Mouse (Mus musculus) liver, embryonic 14.5 days (tissue): ENCODE measurements around the gene Nfatc2. TPM values are rescaled to one million over a fixed set of nuclear protein-coding genes. Genes with fewer than 3 reads are reported as not detected.

ENCODE experiments used
- ATAC-seq: fragments of 200-750 bp; cut with Nextera tagmentation; 2 replicates; pipeline ENCODE4 v1.8.0; 2017; ENCODE audit warnings: moderate number of reproducible peaks, mild to moderate bottlenecking, moderate library complexity; ENCODE audit not compliant: insufficient read depth
- DNase-seq, 3 experiments: peaks; one replicate each; pipeline ENCODE4 v3.0.0-alpha.2; 2012 to 2013; ENCODE audit warnings: low read depth in 3 of 3, low spot score in 3 of 3
- H3K27ac ChIP-seq: fragments of 300-500 bp; sonication (generic); 2 replicates; pipeline ENCODE4 v1.5.1; 2014; ENCODE audit warnings: moderate library complexity, mild to moderate bottlenecking, control low read depth, inconsistent platforms
- H3K27me3 ChIP-seq: fragments of 300-500 bp; sonication (generic); 2 replicates; pipeline ENCODE4 v1.6.1; 2014; ENCODE audit warnings: mild to moderate bottlenecking, low read length, moderate library complexity; ENCODE audit not compliant: control insufficient read depth, insufficient read depth
- H3K36me3 ChIP-seq: fragments of 300-500 bp; sonication (generic); replicated peaks from 2 replicates; pipeline ENCODE4 v1.6.1; 2014; ENCODE audit warnings: low read depth; ENCODE audit not compliant: control insufficient read depth, insufficient read depth
- H3K4me1 ChIP-seq, 2 experiments: fragments of 200-500 bp in 1 of 2; fragments of 300-500 bp in 1 of 2; sonication (generic) in 1 of 2; replicated peaks; 2 replicates each; pipeline ENCODE4 v1.6.1; 2012 to 2014; ENCODE audit warnings: antibody characterized with exemption in 1 of 2, inconsistent platforms in 1 of 2, low read length in 1 of 2; ENCODE audit not compliant: control insufficient read depth in 2 of 2, insufficient read depth in 2 of 2
- H3K4me2 ChIP-seq: fragments of 300-500 bp; sonication (generic); 2 replicates; pipeline ENCODE4 v1.6.1; 2014; ENCODE audit warnings: low read depth, mild to moderate bottlenecking, control low read depth, moderate library complexity
- H3K4me3 ChIP-seq, 2 experiments: fragments of 200-500 bp in 1 of 2; fragments of 300-500 bp in 1 of 2; sonication (generic) in 1 of 2; 2 replicates each; pipeline ENCODE4 v1.5.1; 2012 to 2014; ENCODE audit warnings: low read depth in 2 of 2, low read length in 2 of 2, mild to moderate bottlenecking in 2 of 2, control low read depth in 1 of 2, inconsistent platforms in 1 of 2, moderate library complexity in 1 of 2; ENCODE audit not compliant: insufficient read depth in 1 of 2
- H3K9ac ChIP-seq: fragments of 300-500 bp; sonication (generic); replicated peaks from 2 replicates; pipeline ENCODE4 v1.6.1; 2014; ENCODE audit warnings: mild to moderate bottlenecking, control low read depth, moderate library complexity
- H3K9me3 ChIP-seq: fragments of 300-500 bp; sonication (generic); 2 replicates; pipeline ENCODE4 v1.6.1; 2016; ENCODE audit warnings: low read length, mixed read lengths; ENCODE audit not compliant: control insufficient read depth
- CTCF ChIP-seq: IDR thresholded peaks from 2 replicates; pipeline ENCODE4 v1.5.1; 2016; ENCODE audit warnings: antibody characterized with exemption, low read depth, control low read depth
- EP300 ChIP-seq: IDR thresholded peaks from 2 replicates; pipeline ENCODE4 v1.6.1; 2016; ENCODE audit warnings: antibody characterized with exemption, low read depth
- WGBS: fragments of 180-500 bp; shearing (Covaris S2); extraction: QIAGEN DNeasy Blood & Tissue Kit; methylation state at CpG from one replicate; pipeline ENCODE4 v1.1.7; 2014; ENCODE audit not compliant: insufficient replicate concordance; 5-methylcytosine and 5-hydroxymethylcytosine counted together
- polyA plus RNA-seq, 2 experiments: library from polyadenylated mRNA; depleted of rRNA in 1 of 2; stranded (reverse) in 1 of 2; unstranded in 1 of 2; fragments of >200 nt; fragmentation: Nextera tagmentation in 1 of 2; extraction: Ambion mirVana in 1 of 2; gene quantifications; 2 replicates each; pipeline versions ENCODE4 v1.2.1 to v1.2.3; 2012 to 2014

Gene Nfatc2
- polyA plus RNA-seq, 2 experiments, result 0.08 to 0.19 TPM

DNA sequence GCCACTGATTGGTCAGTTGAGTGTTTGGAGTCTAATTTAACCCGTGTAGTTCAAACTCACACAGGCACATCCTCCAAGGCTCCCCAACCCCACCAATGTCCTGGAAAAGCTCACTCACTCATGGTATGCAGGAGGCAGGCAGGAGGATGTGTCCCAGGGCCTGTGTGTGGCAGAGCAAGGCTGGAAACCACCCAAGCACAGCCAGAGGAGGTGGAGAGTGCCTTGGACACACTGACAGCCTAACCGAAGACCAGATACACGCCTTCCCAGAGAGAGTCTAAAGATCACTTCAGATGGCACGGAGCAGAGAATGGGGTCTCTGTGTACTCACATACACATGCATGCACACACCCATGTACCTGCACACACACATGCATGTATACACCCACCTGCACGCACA, 153.4 kb downstream of the Nfatc2 start:
- H3K9me3 ChIP-seq, result no peaks in the 10 kb centered on the region

DNA sequence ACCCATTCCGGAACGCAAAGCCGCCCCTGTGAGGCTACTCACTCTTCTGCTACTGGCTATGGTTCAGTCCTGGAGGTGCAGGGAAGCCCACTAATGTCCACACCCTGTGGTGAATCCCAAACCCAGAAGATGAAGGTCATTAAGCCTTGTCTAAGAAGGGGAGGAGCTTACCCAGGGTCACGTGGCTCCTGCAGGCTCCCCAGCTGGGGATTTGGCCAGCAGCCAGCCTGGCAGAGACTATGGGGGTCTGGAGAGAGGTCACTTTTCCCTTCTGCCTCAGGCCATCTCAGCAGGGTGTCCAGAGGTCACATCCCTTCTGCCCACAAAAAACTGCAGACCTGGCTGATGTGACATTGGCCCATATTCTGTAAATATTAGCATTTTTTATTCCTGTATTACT, 153.9 kb downstream of the Nfatc2 start:
- DNase-seq, result no peak
- H3K4me2 ChIP-seq, result no peak overlapping the region
- H3K9ac ChIP-seq, result no peak overlapping the region
- no peaks in the 10 kb centered on the region; a peak in 1 of 4 replicates for H3K4me1 ChIP-seq
- no peak for ATAC-seq
- 22% methylated on average over 4 of the region's 4 CpGs for WGBS
- H3K9me3 ChIP-seq, result no peaks in the 10 kb centered on the region
- H3K4me3 ChIP-seq, result no peak overlapping the region
- H3K36me3 ChIP-seq, result no peaks in the 10 kb centered on the region
- no peak overlapping the region for H3K27ac ChIP-seq
- TF ChIP-seq CTCF (no peak), EP300 (no peak)
- H3K27me3 ChIP-seq, result no peaks in the 10 kb centered on the region

More for the DNA sequence above, 153.4 kb downstream of the Nfatc2 start:
- no peaks in the 10 kb centered on the region for H3K36me3 ChIP-seq
- H3K27me3 ChIP-seq, result no peaks in the 10 kb centered on the region
- ATAC-seq, result no peak
- TF ChIP-seq EP300, result no peak
- no peak for TF ChIP-seq CTCF
- DNase-seq, result no peak
- no peak overlapping the region for H3K4me3 ChIP-seq
- H3K9ac ChIP-seq, result no peak overlapping the region
- H3K4me1 ChIP-seq, result no peaks in the 10 kb centered on the region; a peak in 1 of 4 replicates
- 48% methylated on average over 5 of the region's 5 CpGs for WGBS
- no peak overlapping the region for H3K27ac ChIP-seq
- no peak overlapping the region for H3K4me2 ChIP-seq

DNA sequence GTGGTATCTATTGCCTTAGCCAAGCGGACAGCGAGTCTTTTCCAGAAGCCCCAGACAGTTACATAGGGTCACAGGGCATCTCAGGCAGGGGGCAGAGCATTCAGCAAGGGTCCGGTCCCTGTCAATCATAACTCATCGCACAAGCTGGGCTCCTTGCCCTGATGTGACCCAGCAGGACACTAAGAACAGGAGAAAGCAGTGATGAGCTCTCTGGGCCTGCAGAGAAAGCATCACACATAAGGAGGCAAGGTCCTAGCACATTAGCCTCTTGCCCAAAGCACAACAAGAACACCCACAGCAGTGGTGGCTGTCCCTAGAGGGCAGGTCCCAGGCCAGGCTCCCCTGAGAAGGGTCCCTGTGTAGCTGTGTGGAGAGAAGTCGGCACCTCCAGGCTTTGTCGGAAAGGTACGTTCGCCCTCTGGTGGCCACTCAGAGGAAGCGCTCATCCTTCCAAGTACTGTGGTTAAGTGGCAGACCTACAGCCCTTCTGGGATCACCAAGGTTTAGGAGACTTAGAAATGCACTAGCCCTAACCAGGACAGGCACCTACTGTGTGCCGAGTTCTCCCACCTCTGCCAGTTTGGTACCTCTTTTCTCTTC, 156.1 kb downstream of the Nfatc2 start:
- 25% methylated on average over 10 of the region's 10 CpGs for WGBS
- DNase-seq (peak in 1 of 3 experiments; percentile 9), ATAC-seq (no peak)

DNA sequence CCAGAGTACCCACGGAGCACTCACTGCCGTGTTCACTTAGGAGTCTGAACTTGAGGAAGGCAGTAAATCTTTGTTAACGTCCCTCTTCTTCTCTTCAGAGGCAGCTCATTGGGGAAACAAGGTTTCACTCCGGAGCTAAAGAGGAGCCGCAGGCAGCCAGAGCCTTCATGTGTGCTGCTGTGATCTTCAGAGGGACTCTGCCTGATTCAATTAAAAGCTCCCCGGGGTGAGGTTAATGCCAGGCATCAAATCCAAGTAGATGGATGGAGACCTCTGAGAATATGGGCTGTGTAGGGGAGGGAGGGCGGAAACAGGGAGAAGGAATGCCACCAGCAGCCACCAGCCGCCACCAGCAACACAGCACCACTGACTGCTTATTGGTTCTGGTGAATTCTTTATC, 157.3 kb downstream of the Nfatc2 start:
- DNase-seq (no peak), ATAC-seq (no peak)
- no peak for TF ChIP-seq EP300
- no peak for TF ChIP-seq CTCF
- H3K4me3 ChIP-seq, result no peak overlapping the region
- H3K9ac ChIP-seq, result no peak overlapping the region
- H3K36me3 ChIP-seq, result no peaks in the 10 kb centered on the region
- no peak overlapping the region for H3K4me2 ChIP-seq
- no peak overlapping the region for H3K27ac ChIP-seq
- H3K9me3 ChIP-seq, result no peaks in the 10 kb centered on the region; the same call in none of the 2 replicates
- H3K4me1 ChIP-seq, result no peaks in the 10 kb centered on the region; a peak in 1 of 4 replicates
- no peaks in the 10 kb centered on the region for H3K27me3 ChIP-seq
- 38% methylated on average over 8 of the region's 8 CpGs for WGBS

More for the DNA sequence above, 156.1 kb downstream of the Nfatc2 start:
- no peaks in the 10 kb centered on the region; a peak in 1 of 4 replicates for H3K4me1 ChIP-seq
- H3K4me3 ChIP-seq, result no peak overlapping the region
- no peak overlapping the region for H3K9ac ChIP-seq
- no peaks in the 10 kb centered on the region for H3K27me3 ChIP-seq
- no peak overlapping the region for H3K27ac ChIP-seq
- H3K4me2 ChIP-seq, result no peak overlapping the region
- H3K36me3 ChIP-seq, result no peaks in the 10 kb centered on the region
- TF ChIP-seq CTCF (peak; percentile 92), EP300 (no peak)
- H3K9me3 ChIP-seq, result no peaks in the 10 kb centered on the region; the same call in none of the 2 replicates

DNA sequence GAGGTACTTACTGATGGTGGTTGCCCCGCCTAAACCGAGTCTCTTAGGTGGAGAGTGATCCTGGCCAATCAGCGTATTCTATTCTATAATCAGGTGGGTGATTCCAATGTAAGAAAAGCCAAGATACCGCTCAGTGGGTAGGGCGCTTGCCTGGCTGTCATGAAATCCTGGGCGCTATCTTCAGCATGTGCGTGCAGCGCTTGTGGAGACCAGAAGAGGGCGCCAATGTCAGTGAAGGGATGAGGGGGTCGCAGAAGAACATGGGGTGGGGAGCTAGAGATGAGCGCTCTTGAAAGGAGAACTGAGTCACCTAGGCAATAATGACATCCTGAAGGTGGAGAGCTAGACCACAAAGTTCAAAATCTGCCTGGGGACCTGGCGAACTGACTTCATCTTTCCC, 160.0 kb downstream of the Nfatc2 start:
- H3K36me3 ChIP-seq, result no peaks in the 10 kb centered on the region
- TF ChIP-seq CTCF (0 out of 2 replicates have a peak, but pooled peaks have one; percentile 25), EP300 (no peak)
- WGBS, result 79% methylated on average over 12 of the region's 12 CpGs

More for the DNA sequence above, 160.0 kb downstream of the Nfatc2 start:
- H3K27me3 ChIP-seq, result no peaks in the 10 kb centered on the region
- ATAC-seq (no peak), DNase-seq (no peak)
- no peak overlapping the region for H3K9ac ChIP-seq
- no peak overlapping the region for H3K4me3 ChIP-seq
- no peak overlapping the region for H3K4me2 ChIP-seq
- H3K4me1 ChIP-seq, result no peaks in the 10 kb centered on the region
- no peaks in the 10 kb centered on the region; the same call in none of the 2 replicates for H3K9me3 ChIP-seq
- H3K27ac ChIP-seq, result no peak overlapping the region
